Mouse (Mus musculus) heart, postnatal 0 days (tissue): ENCODE results near the gene Gm10717.
"Not testable (repeated sequence)": the region's sequence is repeated elsewhere in the genome, so short reads cannot be mapped to it uniquely, and the experiment has no call there.

Experiments used
- CTCF ChIP-seq: IDR thresholded peaks from 2 replicates; pipeline ENCODE4 v1.5.1; 2016; ENCODE audit warnings: antibody characterized with exemption, control low read depth, low read depth
- EP300 ChIP-seq: IDR thresholded peaks from 2 replicates; pipeline ENCODE4 v1.6.1; 2016; ENCODE audit warnings: antibody characterized with exemption, low read depth

DNA sequence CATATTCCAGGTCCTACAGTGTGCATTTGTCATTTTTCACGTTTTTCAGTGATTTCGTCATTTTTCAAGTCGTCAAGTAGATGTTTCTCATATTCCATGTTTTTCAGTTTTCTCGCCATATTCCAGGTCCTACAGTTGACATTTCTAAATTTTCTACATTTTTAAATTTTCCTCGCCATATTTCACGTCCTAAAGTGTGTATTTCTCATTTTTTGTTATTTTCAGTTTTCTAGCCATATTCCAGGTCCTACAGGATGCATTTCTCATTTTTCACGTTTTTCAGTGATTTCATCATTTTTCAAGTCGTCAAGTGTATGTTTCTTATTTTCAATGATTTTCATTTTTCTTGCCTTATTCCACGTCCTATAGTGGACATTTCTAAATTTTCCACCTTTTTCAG, 1.5 kb downstream of the Gm10717 start:
- TF ChIP-seq CTCF, EP300: not testable (repeated sequence)
